Mouse (Mus musculus): ENCODE data around the gene Il1rap. TPM values are rescaled to one million over a fixed set of nuclear protein-coding genes. Genes with fewer than 3 reads are reported as not detected.

The Il1rap gene
- total and polyA plus RNA-seq, 3 experiments = 5.4 to 5.9 TPM; not detected in 1

- no peaks in the 10 kb centered on the region for H3K4me1 ChIP-seq (ENCODE audit: control insufficient read depth in 1 of 2, insufficient read depth in 2 of 2, low read length in 2 of 2)
- no peaks in the 10 kb centered on the region for H3K79me2 ChIP-seq (ENCODE audit: control insufficient read depth, insufficient read depth, low read length, poor library complexity)
- H3K36me3 ChIP-seq (ENCODE audit: control insufficient read depth in 1 of 2, insufficient read depth in 2 of 2, low read length in 2 of 2) = no peaks in the 10 kb centered on the region
- H3K9ac ChIP-seq (ENCODE audit: control insufficient read depth, low read depth, low read length, poor library complexity, severe bottlenecking) = no peak overlapping the region
- no peaks in the 10 kb centered on the region for H3K27me3 ChIP-seq (ENCODE audit: control insufficient read depth in 1 of 2, insufficient read depth in 2 of 2, low read length in 2 of 2)
- no peak for DNase-seq (ENCODE audit: low read depth, low spot score)
- no peak overlapping the region for H3K27ac ChIP-seq (ENCODE audit: control insufficient read depth, low read depth, low read length)
- TF ChIP-seq TBP (IDR thresholded peaks at IDR 0.05; ENCODE audit: low read depth, low read length) = no peak
- no peak for TF ChIP-seq GATA1 (IDR thresholded peaks at IDR 0.05; ENCODE audit: low read depth, low read length)
- TF ChIP-seq MAFK (IDR thresholded peaks at IDR 0.05; ENCODE audit: borderline replicate concordance, low read depth, low read length) = no peak
- TF ChIP-seq POLR2AphosphoS2 (IDR thresholded peaks at IDR 0.05; ENCODE audit: low read length) = no peak
- TF ChIP-seq POLR2A (IDR thresholded peaks at IDR 0.05; ENCODE audit: control insufficient read depth in 1 of 2, insufficient read depth in 1 of 2, low read depth in 1 of 2, low read length in 2 of 2, poor library complexity in 1 of 2) = no peak
- no peak for TF ChIP-seq ZC3H11A (IDR thresholded peaks at IDR 0.05; ENCODE audit: low read depth, low read length)
- TF ChIP-seq RAD21 (IDR thresholded peaks at IDR 0.05; ENCODE audit: low read depth, low read length) = no peak
- TF ChIP-seq NRF1 (IDR thresholded peaks at IDR 0.05; ENCODE audit: insufficient read depth, low read depth, low read length, poor library complexity, severe bottlenecking) = no peak
- no peak for TF ChIP-seq JUND (IDR thresholded peaks at IDR 0.05; ENCODE audit: low read depth, low read length)
- TF ChIP-seq MEF2A (IDR thresholded peaks at IDR 0.05; ENCODE audit: extremely low read depth, insufficient replicate concordance, low read depth, low read length, poor library complexity, severe bottlenecking) = no peak
- no peak for TF ChIP-seq KAT2A (conservative IDR thresholded peaks at IDR 0.05; ENCODE audit: low read depth, low read length)
- TF ChIP-seq USF1 (IDR thresholded peaks at IDR 0.05; ENCODE audit: low read depth, low read length) = no peak
- no peak for TF ChIP-seq TCF12 (IDR thresholded peaks at IDR 0.05; ENCODE audit: low read depth, low read length)
- TF ChIP-seq UBTF (IDR thresholded peaks at IDR 0.05; ENCODE audit: borderline replicate concordance, insufficient read depth, low read depth, low read length) = no peak
- no peak for TF ChIP-seq CTCF (IDR thresholded peaks at IDR 0.05 in 2 of 3, conservative IDR thresholded peaks at IDR 0.05 in 1 of 3; ENCODE audit: control insufficient read depth in 1 of 3, insufficient read depth in 1 of 3, low read depth in 2 of 3, low read length in 3 of 3, poor library complexity in 1 of 3, severe bottlenecking in 1 of 3)
- no peak for TF ChIP-seq GABPA (IDR thresholded peaks at IDR 0.05; ENCODE audit: low read depth, low read length)
- TF ChIP-seq MXI1 (IDR thresholded peaks at IDR 0.05; ENCODE audit: low read depth, low read length) = no peak
- no peak for TF ChIP-seq MAZ (IDR thresholded peaks at IDR 0.05; ENCODE audit: low read depth, low read length)
- no peak for TF ChIP-seq POLR2AphosphoS5 (IDR thresholded peaks at IDR 0.05; ENCODE audit: borderline replicate concordance, low read depth, low read length)
- H3K4me3 ChIP-seq (ENCODE audit: control insufficient read depth in 1 of 2, insufficient read depth in 1 of 2, low read depth in 2 of 2, low read length in 2 of 2) = no peak overlapping the region
- H3K9me3 ChIP-seq (replicated peaks; ENCODE audit: insufficient read depth, low read length) = no peaks in the 10 kb centered on the region
Observed at GRCm38 (mm10) chr16:26612499-26613220, 31.2 kb downstream of the Il1rap start.

- peaks cover 0 to 4% of the 10 kb centered on the region in 2 experiments; a peak in 1 of 4 replicates for H3K4me1 ChIP-seq (ENCODE audit: control insufficient read depth in 1 of 2, insufficient read depth in 2 of 2, low read length in 2 of 2)
- H3K9ac ChIP-seq (ENCODE audit: control insufficient read depth, low read depth, low read length, poor library complexity, severe bottlenecking) = no peak overlapping the region
- no peaks in the 10 kb centered on the region for H3K27me3 ChIP-seq (ENCODE audit: control insufficient read depth in 1 of 2, insufficient read depth in 2 of 2, low read length in 2 of 2)
- TF ChIP-seq MAFK (IDR thresholded peaks at IDR 0.05; ENCODE audit: borderline replicate concordance, low read depth, low read length) (no peak), NELFE (IDR thresholded peaks at IDR 0.05; ENCODE audit: low read depth, low read length) (no peak), RAD21 (IDR thresholded peaks at IDR 0.05; ENCODE audit: low read depth, low read length) (no peak), RCOR1 (IDR thresholded peaks at IDR 0.05; ENCODE audit: low read depth, low read length) (no peak), POLR2A (IDR thresholded peaks at IDR 0.05; ENCODE audit: control insufficient read depth in 1 of 2, insufficient read depth in 1 of 2, low read depth in 1 of 2, low read length in 2 of 2, poor library complexity in 1 of 2) (no peak), MYC (IDR thresholded peaks at IDR 0.05; ENCODE audit: low read depth, low read length) (no peak), TAL1 (IDR thresholded peaks at IDR 0.05; ENCODE audit: low read length) (no peak), JUND (IDR thresholded peaks at IDR 0.05; ENCODE audit: low read depth, low read length) (no peak), USF2 (IDR thresholded peaks at IDR 0.05; ENCODE audit: borderline replicate concordance in 1 of 2, insufficient read depth in 1 of 2, low read depth in 1 of 2, low read length in 2 of 2) (no peak), MEF2A (IDR thresholded peaks at IDR 0.05; ENCODE audit: extremely low read depth, insufficient replicate concordance, low read depth, low read length, poor library complexity, severe bottlenecking) (no peak), GABPA (IDR thresholded peaks at IDR 0.05; ENCODE audit: low read depth, low read length) (no peak), UBTF (IDR thresholded peaks at IDR 0.05; ENCODE audit: borderline replicate concordance, insufficient read depth, low read depth, low read length) (no peak), E2F4 (IDR thresholded peaks at IDR 0.05; ENCODE audit: borderline replicate concordance, low read depth, low read length) (no peak), ZMIZ1 (IDR thresholded peaks at IDR 0.05; ENCODE audit: low read depth, low read length) (no peak), CHD2 (IDR thresholded peaks at IDR 0.05; ENCODE audit: low read length) (no peak), KAT2A (conservative IDR thresholded peaks at IDR 0.05; ENCODE audit: low read depth, low read length) (no peak), EP300 (IDR thresholded peaks at IDR 0.05; ENCODE audit: low read depth in 1 of 2, low read length in 2 of 2) (no peak)
- no peak overlapping the region for H3K27ac ChIP-seq (ENCODE audit: control insufficient read depth, low read depth, low read length)
- no peaks in the 10 kb centered on the region for H3K9me3 ChIP-seq (replicated peaks; ENCODE audit: insufficient read depth, low read length)
- H3K4me3 ChIP-seq (ENCODE audit: control insufficient read depth in 1 of 2, insufficient read depth in 1 of 2, low read depth in 2 of 2, low read length in 2 of 2) = no peak overlapping the region
- DNase-seq (ENCODE audit: low read depth, low spot score) = no peak
- H3K79me2 ChIP-seq (ENCODE audit: control insufficient read depth, insufficient read depth, low read length, poor library complexity) = no peaks in the 10 kb centered on the region
- H3K36me3 ChIP-seq (ENCODE audit: control insufficient read depth in 1 of 2, insufficient read depth in 2 of 2, low read length in 2 of 2) = peaks cover 0 to 5% of the 10 kb centered on the region in 2 experiments; a peak in 1 of 4 replicates
Observed at GRCm38 (mm10) chr16:26623141-26623540, 41.6 kb downstream of the Il1rap start.

All from MEL (cell line).